Mouse (Mus musculus) MN1 (cell line): ENCODE measurements around the gene Elmo1.

Experiments used
- DNase-seq: peaks from one replicate; pipeline ENCODE4 v3.0.0-alpha.2; 2016; ENCODE audit warnings: low spot score

Gene Elmo1

DNA sequence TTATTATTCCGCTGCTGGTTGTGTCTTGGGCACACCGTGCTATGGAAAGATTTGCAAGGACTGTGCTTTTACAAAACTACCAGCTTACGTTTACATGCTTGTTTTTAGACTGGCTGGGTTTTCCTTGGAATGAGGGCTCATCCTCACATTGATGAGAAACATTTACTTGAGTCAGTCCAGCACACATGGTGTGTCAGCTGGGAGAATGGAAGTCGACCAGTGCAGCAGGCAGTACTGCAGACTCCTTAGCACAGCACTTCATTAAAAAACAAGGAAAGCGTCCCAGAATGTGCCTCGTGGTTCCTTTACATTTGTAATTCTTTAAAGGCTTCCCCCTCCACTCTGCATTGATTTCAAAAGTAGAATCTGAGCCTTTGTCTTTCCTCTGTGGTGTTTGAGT, 179.8 kb downstream of the Elmo1 start:
- DNase-seq: no peak

DNA sequence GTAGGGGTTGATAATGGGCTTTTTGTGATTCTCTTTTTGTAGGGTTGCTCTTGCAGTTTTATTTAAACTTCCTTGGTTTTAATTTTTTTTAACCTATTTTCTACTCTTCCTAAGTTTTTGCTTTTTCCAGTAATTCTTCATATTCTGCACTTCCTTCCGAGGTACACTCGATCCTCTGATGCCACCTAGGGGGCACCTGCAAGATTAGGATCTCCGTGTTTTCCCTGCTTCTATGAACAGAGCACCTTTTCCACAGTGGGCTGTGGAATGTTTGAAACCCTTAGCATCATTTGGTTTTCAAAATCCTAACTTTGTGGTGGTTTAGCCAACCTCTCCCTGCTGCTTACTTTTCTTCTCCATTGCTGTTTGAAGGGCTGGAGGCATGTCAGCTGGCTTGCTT, 181.4 kb downstream of the Elmo1 start:
- DNase-seq: no peak

GRCm38 (mm10) chr13:20272562-20272961, 182.2 kb downstream of the Elmo1 start:
- DNase-seq: no peak

- DNase-seq: no peak
These were observed 189.5 kb downstream of the Elmo1 start for GRCm38 (mm10) chr13:20279889-20280288.

- no peak for DNase-seq
These were observed 193.5 kb downstream of the Elmo1 start for GRCm38 (mm10) chr13:20283891-20284290.

DNA sequence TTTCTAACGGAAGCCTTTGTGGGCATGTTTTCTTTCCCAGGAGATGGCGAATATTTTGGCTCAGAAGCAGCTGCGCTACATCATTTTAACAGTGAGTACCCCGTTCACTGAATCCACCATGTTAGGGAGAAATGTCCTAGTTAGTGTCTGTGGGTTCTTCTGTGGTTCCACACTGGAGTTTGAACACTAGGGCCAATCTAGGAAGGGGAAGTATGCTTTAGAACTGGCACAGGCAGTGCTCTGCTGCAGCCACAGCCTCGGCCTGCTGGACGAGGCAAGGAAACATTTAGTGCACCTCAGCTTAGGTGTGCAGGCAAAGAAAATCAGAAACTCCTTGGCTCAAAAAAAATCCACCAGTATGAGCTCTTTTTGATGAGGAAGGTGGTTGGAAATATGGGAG, 196.3 kb downstream of the Elmo1 start:
- no peak for DNase-seq

DNA sequence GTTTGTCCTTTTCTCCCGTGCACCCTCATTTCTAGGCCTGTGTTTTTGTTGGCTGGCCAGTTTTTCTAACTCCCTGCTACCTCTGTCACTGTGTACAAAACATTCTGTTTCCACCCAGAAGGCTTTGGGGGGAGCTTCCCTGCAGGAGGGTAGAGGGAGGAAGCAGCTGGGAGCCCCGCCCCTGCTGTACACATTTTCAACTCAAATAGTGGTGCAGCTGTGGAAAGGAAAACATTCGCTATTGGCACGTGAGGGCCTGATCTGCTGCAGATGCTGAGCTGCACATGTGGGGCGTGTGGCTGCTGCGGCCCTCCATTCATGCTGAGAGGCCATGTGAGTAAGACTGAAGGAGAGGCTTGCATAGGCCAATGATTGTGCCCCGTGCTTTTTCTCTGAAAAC, 198.0 kb downstream of the Elmo1 start:
- no peak for DNase-seq

- DNase-seq: no peak
These were observed 200.0 kb downstream of the Elmo1 start for GRCm38 (mm10) chr13:20290412-20290811.

GRCm38 (mm10) chr13:20292348-20292747, 202.0 kb downstream of the Elmo1 start:
- DNase-seq: peak; percentile 52

DNA sequence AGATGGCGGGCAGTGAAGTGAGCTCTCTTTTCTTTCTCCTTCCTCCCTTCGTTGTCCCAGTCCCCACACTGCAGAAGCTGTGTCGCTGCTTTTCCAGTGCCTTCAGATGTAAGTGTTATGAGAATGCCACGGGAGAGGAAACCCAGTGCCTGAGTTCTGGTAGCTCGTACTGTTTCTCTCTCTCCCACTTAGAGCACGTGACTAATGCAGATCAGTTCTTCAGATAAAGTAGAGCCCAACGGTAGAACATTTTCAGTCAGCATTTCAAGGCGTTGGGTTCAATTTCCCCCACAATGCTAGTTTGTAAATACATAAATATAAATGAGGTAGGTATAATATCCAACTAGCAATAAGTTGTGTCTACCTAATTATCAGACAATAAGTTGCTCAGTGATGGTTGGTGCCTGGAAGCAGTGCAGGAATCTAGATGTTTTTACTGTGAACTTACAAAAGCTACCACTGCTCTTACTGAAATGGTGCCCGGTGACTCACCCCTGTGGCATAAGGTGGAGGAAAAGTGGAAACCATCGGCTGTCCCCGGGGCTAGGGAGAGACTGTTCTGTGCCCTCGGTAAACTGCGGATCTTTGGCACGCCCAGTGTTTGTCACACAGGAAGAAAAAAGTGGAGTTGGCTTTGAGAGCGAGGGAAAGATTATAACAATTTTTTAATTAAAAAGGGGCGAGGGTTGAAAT, 205.0 kb downstream of the Elmo1 start:
- no peak for DNase-seq

GRCm38 (mm10) chr13:20297841-20298240, 207.4 kb downstream of the Elmo1 start:
- DNase-seq: peak; percentile 58

DNA sequence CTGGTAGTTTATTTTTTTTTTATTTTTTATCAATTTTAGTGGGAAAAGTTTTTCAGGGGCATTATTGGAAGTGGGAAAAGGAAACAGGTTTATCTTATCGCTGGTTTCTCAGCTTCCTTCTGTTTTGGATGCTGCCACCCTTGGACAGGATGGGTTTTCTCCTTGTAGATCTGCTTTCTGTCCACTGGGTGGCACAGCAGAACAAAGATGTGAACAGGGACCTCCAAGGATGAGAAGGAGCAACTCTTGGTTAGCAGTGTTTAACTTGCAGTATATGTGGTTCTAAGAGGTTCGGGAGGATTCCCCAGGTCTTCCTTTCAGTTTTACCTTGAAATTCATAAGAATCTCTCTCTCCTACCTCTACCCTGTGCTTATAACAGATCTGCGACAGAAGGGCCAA, 209.0 kb downstream of the Elmo1 start:
- DNase-seq: peak; percentile 47

DNA sequence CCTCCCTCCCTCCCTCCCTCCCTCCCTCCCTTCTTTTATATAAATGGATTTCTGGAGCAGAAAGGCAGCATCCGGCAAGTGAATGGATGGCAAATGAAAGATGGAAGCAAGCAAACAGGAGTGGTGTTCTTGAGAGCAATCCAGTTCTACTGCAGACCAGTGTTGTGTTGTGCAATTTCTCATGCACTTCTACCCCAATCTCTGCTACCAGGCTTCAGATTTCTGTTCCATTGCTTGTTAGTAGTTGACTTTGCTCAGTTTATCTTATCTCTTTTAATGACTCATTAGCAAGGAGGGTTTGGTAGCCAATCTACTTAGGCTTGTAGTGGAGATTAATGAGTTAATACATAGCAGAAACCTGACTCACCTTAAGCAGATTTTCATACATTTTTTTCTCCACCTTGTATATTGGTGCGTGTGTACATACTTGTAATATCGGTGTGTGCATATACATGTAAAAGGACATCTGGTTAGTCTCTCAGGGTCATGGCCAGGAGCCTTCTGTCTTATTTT, 209.7 kb downstream of the Elmo1 start:
- no peak for DNase-seq

DNA sequence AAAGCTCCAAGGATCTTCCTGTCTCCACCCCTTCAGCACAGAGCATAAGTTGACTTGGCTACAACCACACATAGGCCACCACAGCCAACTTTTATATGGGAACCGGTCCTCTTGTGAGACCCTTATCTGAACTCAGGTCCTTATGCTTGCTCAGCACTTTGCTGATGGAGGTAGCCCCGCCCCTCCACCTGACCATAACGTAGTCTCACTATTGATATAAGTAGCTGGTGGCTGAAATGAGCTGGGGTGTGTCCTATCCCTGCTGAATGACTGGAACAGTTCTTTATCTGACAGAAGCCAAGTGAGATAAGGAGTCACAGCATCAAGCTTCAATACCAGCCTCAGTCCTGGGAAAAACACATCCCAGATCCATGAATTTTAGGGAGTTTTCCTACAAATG, 210.2 kb downstream of the Elmo1 start:
- DNase-seq: no peak

- no peak for DNase-seq
These were observed 211.4 kb downstream of the Elmo1 start for GRCm38 (mm10) chr13:20301760-20302159.

DNA sequence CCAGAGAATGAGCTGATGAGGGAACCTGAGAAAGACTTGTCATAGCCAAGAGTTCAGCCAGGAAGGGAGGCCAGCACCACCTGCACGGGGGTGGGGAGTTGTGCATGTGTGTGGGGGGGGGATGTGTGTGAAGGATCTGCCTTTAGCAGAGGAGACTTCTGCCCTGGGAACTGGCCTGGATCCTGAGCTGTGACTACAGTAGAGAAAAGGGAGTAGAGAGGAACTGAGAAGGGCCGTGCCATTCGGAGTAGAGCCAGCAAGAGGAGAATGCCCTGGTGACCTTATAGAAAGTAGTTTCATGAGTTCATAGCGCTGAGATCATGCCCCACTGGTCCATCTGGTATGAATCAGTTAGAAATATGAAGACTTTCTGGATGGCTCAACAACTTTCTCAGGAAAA, 215.2 kb downstream of the Elmo1 start:
- DNase-seq: no peak

GRCm38 (mm10) chr13:20306180-20307177, 216.1 kb downstream of the Elmo1 start:
- peak; percentile 8 for DNase-seq

DNA sequence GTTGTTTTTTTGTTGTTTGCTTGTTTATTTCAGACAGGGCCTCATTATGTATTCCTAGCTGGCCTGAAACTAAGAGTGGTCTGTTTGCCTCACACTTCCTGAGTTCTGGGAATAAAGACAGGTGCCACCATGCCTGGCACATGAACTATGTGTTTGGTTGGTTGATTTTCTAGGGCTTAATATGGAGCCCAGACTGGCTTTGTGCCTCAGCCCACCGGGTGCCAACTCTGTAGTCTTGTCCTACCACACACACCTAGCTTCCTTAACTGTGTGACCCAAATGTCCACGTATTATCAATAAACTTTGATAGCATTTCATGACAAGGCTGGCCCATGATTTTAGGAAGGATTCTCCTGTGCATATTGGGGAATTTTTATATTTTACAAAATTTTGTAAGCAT, 217.0 kb downstream of the Elmo1 start:
- DNase-seq: no peak

DNA sequence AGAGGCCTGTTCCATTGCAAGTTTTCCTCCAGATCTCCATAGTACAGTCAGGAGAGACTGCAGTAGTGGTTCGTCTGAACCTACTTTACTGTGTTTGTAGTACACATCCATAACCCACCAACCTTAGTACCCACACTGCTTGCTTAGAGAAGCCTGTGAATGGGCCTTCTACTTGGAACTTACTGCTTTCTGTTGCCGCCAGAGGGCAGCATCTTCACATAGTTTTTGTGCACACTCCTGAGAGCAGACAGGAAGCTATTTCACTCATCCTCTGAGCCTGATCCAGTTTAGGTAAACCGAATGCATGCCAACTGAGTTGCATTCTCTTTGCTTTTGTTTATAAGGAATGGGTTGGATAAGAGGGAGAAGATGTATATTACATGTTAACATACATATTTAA, 221.2 kb downstream of the Elmo1 start:
- peak; percentile 76 for DNase-seq

GRCm38 (mm10) chr13:20313345-20313744, 222.9 kb downstream of the Elmo1 start:
- no peak for DNase-seq

DNA sequence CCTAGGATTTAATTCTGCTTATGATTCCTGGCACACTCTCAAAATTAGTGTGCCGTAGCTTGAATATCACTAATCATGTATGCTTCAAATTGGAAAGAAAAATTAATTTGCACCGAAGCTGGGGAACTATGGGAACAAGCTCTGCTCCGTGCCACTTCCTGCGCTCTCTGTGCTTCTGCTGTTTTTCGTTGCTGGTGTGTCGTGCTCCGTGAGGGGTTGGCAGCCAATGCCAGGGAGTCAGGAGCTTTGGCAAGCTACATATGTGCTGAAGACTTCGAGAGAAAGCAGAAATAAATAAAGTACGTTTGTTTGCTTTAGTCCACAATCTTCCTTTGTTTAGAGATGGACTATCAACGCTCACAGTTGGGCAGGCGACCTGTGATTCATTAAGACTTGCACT, 225.7 kb downstream of the Elmo1 start:
- no peak for DNase-seq

DNA sequence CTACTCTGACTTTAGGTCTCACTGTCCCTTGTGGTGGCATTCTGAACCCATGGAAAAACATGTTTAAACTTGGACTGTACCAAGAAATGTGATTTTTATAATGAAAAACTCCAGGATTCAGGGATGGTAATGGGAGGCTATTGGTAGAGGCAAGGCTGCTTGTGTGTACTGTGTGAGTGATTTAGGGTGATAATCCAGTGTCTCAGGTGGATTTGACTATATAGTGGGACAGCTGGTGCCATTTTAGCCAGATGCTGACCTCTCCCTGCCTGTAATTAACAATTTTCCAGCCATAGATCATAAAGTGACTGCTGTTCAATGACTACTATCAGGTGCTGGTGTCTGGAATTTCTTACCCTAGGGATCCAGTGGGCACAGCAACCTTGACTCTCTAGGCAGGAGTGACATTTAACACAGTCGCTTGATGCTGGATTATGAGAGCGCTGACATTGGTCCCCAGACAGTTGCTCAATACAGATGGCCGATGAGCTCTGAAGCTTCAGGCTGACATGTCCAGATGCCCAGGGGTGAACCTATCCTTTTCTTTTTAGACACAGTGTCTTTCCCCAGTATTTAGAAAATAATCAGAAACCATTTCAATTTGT, 228.3 kb downstream of the Elmo1 start:
- DNase-seq: no peak

- no peak for DNase-seq
These were observed 229.8 kb downstream of the Elmo1 start for GRCm38 (mm10) chr13:20320232-20320631.
